Mouse (Mus musculus) CH12.LX (cell line): ENCODE data around the gene Ggcx. TPM values are rescaled to one million over a fixed set of nuclear protein-coding genes. Genes with fewer than 3 reads are reported as not detected.
"Not testable (repeated sequence)": the region's sequence is repeated elsewhere in the genome, so short reads cannot be mapped to it uniquely, and the experiment has no call there.

Source experiments
- DNase-seq: peaks from one replicate; pipeline ENCODE4 v3.0.0-alpha.2; 2013; ENCODE audit errors: extremely low read depth
- H3K27ac ChIP-seq: 2 replicates; pipeline ENCODE4 v1.5.1; 2012; ENCODE audit warnings: low read depth, mild to moderate bottlenecking, control low read depth, moderate library complexity; ENCODE audit not compliant: insufficient read depth
- H3K27me3 ChIP-seq: replicated peaks from 2 replicates; pipeline ENCODE3; 2012; ENCODE audit warnings: inconsistent platforms
- H3K36me3 ChIP-seq, 2 experiments: replicated peaks in 1 of 2; 2 replicates each; pipeline versions ENCODE3 to v1.6.1; 2012; ENCODE audit warnings: inconsistent platforms in 1 of 2, low read length in 1 of 2, mild to moderate bottlenecking in 1 of 2, mixed read lengths in 1 of 2, moderate library complexity in 1 of 2; ENCODE audit not compliant: control insufficient read depth in 1 of 2, insufficient read depth in 1 of 2
- H3K4me1 ChIP-seq, 2 experiments: 2 replicates each; pipeline ENCODE4 v1.6.1; 2012; ENCODE audit warnings: inconsistent platforms in 1 of 2, moderate library complexity in 1 of 2; ENCODE audit not compliant: insufficient read depth in 2 of 2, control insufficient read depth in 1 of 2
- H3K4me2 ChIP-seq: 2 replicates; pipeline ENCODE4 v1.6.1; 2012; ENCODE audit warnings: low read depth, mild to moderate bottlenecking, control low read depth; ENCODE audit not compliant: poor library complexity, insufficient read depth, severe bottlenecking
- H3K4me3 ChIP-seq, 3 experiments: fragments of 150-350 bp in 1 of 3; sonication (generic) in 1 of 3; replicated peaks in 1 of 3; 2 replicates each; pipeline versions ENCODE3 to v1.5.1; 2011 to 2012; ENCODE audit warnings: low read depth in 2 of 3, low read length in 2 of 3, mild to moderate bottlenecking in 2 of 3, moderate library complexity in 2 of 3, control low read depth in 1 of 3, improper control_type of control experiment in 1 of 3, inconsistent platforms in 1 of 3, mixed read lengths in 1 of 3; ENCODE audit not compliant: poor library complexity in 1 of 3
- H3K79me2 ChIP-seq: replicated peaks from 2 replicates; pipeline ENCODE4 v1.6.1; 2012; ENCODE audit warnings: mild to moderate bottlenecking, moderate library complexity; ENCODE audit not compliant: control insufficient read depth, poor library complexity, insufficient read depth, severe bottlenecking; ENCODE audit errors: extremely low read depth
- H3K9ac ChIP-seq: 2 replicates; pipeline ENCODE4 v1.6.1; 2012; ENCODE audit warnings: low read depth, mild to moderate bottlenecking, control low read depth, moderate library complexity; ENCODE audit not compliant: insufficient read depth
- H3K9me3 ChIP-seq: replicated peaks from 2 replicates; pipeline ENCODE3; 2012; ENCODE audit warnings: low read length, inconsistent platforms, mixed read lengths
- CHD1 ChIP-seq: IDR thresholded peaks from 2 replicates; pipeline ENCODE4 v1.6.1; 2012; ENCODE audit warnings: low read depth, low read length, improper control_type of control experiment, inconsistent platforms
- ELF1 ChIP-seq: IDR thresholded peaks from 2 replicates; pipeline ENCODE4 v1.6.1; 2014; ENCODE audit warnings: low read depth, mild to moderate bottlenecking, inconsistent platforms, low read length, improper control_type of control experiment
- ETS1 ChIP-seq: conservative IDR thresholded peaks from 2 replicates; pipeline ENCODE4 v1.6.1; 2012; ENCODE audit warnings: low read depth, mild to moderate bottlenecking, inconsistent platforms, low read length, improper control_type of control experiment, moderate library complexity
- IRF4 ChIP-seq: IDR thresholded peaks from 2 replicates; pipeline ENCODE4 v1.6.1; 2014; ENCODE audit warnings: low read depth, mild to moderate bottlenecking, inconsistent platforms, low read length, improper control_type of control experiment
- KAT2A ChIP-seq: IDR thresholded peaks from 2 replicates; pipeline ENCODE4 v1.6.1; 2012; ENCODE audit warnings: low read length, improper control_type of control experiment, inconsistent platforms; ENCODE audit not compliant: insufficient replicate concordance
- MEF2A ChIP-seq: IDR thresholded peaks from 2 replicates; pipeline ENCODE4 v1.6.1; 2014; ENCODE audit warnings: low read depth, mild to moderate bottlenecking, inconsistent platforms, low read length, improper control_type of control experiment, borderline replicate concordance
- MYC ChIP-seq: IDR thresholded peaks from 2 replicates; pipeline ENCODE4 v1.6.1; 2011; ENCODE audit warnings: low read depth, mild to moderate bottlenecking, improper control_type of control experiment, low read length
- NELFE ChIP-seq: IDR thresholded peaks from 2 replicates; pipeline ENCODE4 v1.6.1; 2011; ENCODE audit warnings: low read depth, low read length, improper control_type of control experiment
- PAX5 ChIP-seq: IDR thresholded peaks from 2 replicates; pipeline ENCODE4 v1.6.1; 2012; ENCODE audit warnings: low read length, inconsistent platforms, mixed read lengths
- RCOR1 ChIP-seq: conservative IDR thresholded peaks from 2 replicates; pipeline ENCODE4 v1.6.1; 2012; ENCODE audit warnings: low read depth, mild to moderate bottlenecking, inconsistent platforms, low read length, improper control_type of control experiment
- SIN3A ChIP-seq: IDR thresholded peaks from 2 replicates; pipeline ENCODE4 v1.6.1; 2012; ENCODE audit warnings: low read length, improper control_type of control experiment, inconsistent platforms
- TBP ChIP-seq: conservative IDR thresholded peaks from 2 replicates; pipeline ENCODE4 v1.6.1; 2011; ENCODE audit warnings: low read depth, low read length, improper control_type of control experiment
- TCF12 ChIP-seq: IDR thresholded peaks from 2 replicates; pipeline ENCODE4 v1.6.1; 2014; ENCODE audit warnings: low read depth, mild to moderate bottlenecking, inconsistent platforms, low read length, improper control_type of control experiment
- USF1 ChIP-seq: IDR thresholded peaks from 2 replicates; pipeline ENCODE4 v1.6.1; 2014; ENCODE audit warnings: low read depth, mild to moderate bottlenecking, inconsistent platforms, low read length, improper control_type of control experiment
- ZC3H11A ChIP-seq: IDR thresholded peaks from 2 replicates; pipeline ENCODE4 v1.6.1; 2012; ENCODE audit warnings: low read depth, mild to moderate bottlenecking, inconsistent platforms, low read length, improper control_type of control experiment
- ZKSCAN1 ChIP-seq: IDR thresholded peaks from 2 replicates; pipeline ENCODE4 v1.6.1; 2012; ENCODE audit warnings: low read depth, inconsistent platforms, low read length, improper control_type of control experiment, borderline replicate concordance
- ZNF384 ChIP-seq: IDR thresholded peaks from 2 replicates; pipeline ENCODE4 v1.6.1; 2012; ENCODE audit warnings: low read depth, low read length, improper control_type of control experiment, inconsistent platforms
- dilution Hi-C: fragments of 300-500 bp; cut with MboI; formaldehyde crosslinking; loops from 2 replicates; pipeline ENCODE4 v1.14.3; 2020; ENCODE audit warnings: low sequenced_read_pairs; ENCODE audit not compliant: extremely low pct_unique_long_range_greater_than_20kb, extremely low pct_ligation_motif_present
- in situ Hi-C: fragments of 300-500 bp; cut with MboI; formaldehyde crosslinking; loops from 3 replicates; pipeline ENCODE4 v1.14.3; 2019; ENCODE audit warnings: low sequenced_read_pairs, low pct_ligation_motif_present, low pct_unique_long_range_greater_than_20kb, mixed read lengths
- polyA plus RNA-seq: library from polyadenylated mRNA; unstranded; fragments of >175 nt; gene quantifications from 2 replicates; pipeline ENCODE4 v1.2.1, GENCODE M21; 2012; ENCODE audit warnings: low read depth; ENCODE audit not compliant: insufficient read length
- total RNA-seq, 2 experiments: library from RNA; depleted of rRNA; stranded (reverse); fragments of 300-350 nt in 1 of 2; fragments of >200 nt in 1 of 2; gene quantifications; 2 replicates each; pipeline ENCODE4 v1.2.3; 2012 to 2014

Ggcx gene
- total and polyA plus RNA-seq, 3 experiments = 5.2 to 7.8 (median 6.7) TPM

GRCm38 (mm10) chr6:72451778-72452177, 37.7 kb downstream of the Ggcx start:
- TF ChIP-seq ZNF384 = peak; percentile 55
- DNase-seq, in situ Hi-C loops, H3K9ac ChIP-seq, H3K36me3 ChIP-seq, H3K4me2 ChIP-seq, H3K27me3 ChIP-seq, H3K4me1 ChIP-seq, H3K4me3 ChIP-seq, dilution Hi-C loops, H3K9me3 ChIP-seq, H3K79me2 ChIP-seq, H3K27ac ChIP-seq: not testable (repeated sequence)

- no peak overlapping the region for H3K9ac ChIP-seq
- no peak overlapping the region for H3K4me3 ChIP-seq
- H3K27ac ChIP-seq = no peak overlapping the region
- no peak for TF ChIP-seq SIN3A
- no peak for TF ChIP-seq ELF1
- TF ChIP-seq NELFE = no peak
- TF ChIP-seq, all 38 proteins: peak for 0
- no peaks in the 10 kb centered on the region for H3K4me1 ChIP-seq
- no peak for DNase-seq
- no peak overlapping the region for H3K4me2 ChIP-seq
- no peaks in the 10 kb centered on the region for H3K79me2 ChIP-seq
- in situ Hi-C loops (no loop called here), dilution Hi-C loops (no loop called here)
- no peaks in the 10 kb centered on the region for H3K36me3 ChIP-seq
- no peaks in the 10 kb centered on the region for H3K27me3 ChIP-seq
- H3K9me3 ChIP-seq = no peaks in the 10 kb centered on the region
Observed at GRCm38 (mm10) chr6:72452329-72452728, 38.2 kb downstream of the Ggcx start.

GRCm38 (mm10) chr6:72453578-72453977, 39.5 kb downstream of the Ggcx start:
- dilution Hi-C loops = no loop called here
- H3K36me3 ChIP-seq = no peaks in the 10 kb centered on the region
- H3K79me2 ChIP-seq = no peaks in the 10 kb centered on the region
- H3K4me1 ChIP-seq = no peaks in the 10 kb centered on the region
- no peak overlapping the region for H3K4me3 ChIP-seq
- in situ Hi-C loops = no loop called here
- no peak overlapping the region for H3K27ac ChIP-seq
- DNase-seq = no peak
- H3K9ac ChIP-seq = no peak overlapping the region
- no peak overlapping the region for H3K4me2 ChIP-seq
- TF ChIP-seq ZKSCAN1 (no peak), USF1 (no peak), CHD1 (no peak), RCOR1 (no peak), TBP (no peak), ELF1 (no peak), PAX5 (no peak), MEF2A (no peak), ETS1 (no peak), IRF4 (no peak), ZC3H11A (no peak), TCF12 (no peak), KAT2A (no peak), MYC (no peak)
- no peaks in the 10 kb centered on the region for H3K9me3 ChIP-seq
- H3K27me3 ChIP-seq = no peaks in the 10 kb centered on the region
